Mouse (Mus musculus): ENCODE results near the gene Ppid. TPM values are rescaled to one million over a fixed set of nuclear protein-coding genes. Genes with fewer than 3 reads are reported as not detected.
A peak's percentile ranks its signal among the peaks of the same experiment; 100 is the strongest.
"Not testable (repeated sequence)": the region's sequence is repeated elsewhere in the genome, so short reads cannot be mapped to it uniquely, and the experiment has no call there.

Ppid gene
- polyA plus RNA-seq, 1 experiment = 9.6 TPM

DNA sequence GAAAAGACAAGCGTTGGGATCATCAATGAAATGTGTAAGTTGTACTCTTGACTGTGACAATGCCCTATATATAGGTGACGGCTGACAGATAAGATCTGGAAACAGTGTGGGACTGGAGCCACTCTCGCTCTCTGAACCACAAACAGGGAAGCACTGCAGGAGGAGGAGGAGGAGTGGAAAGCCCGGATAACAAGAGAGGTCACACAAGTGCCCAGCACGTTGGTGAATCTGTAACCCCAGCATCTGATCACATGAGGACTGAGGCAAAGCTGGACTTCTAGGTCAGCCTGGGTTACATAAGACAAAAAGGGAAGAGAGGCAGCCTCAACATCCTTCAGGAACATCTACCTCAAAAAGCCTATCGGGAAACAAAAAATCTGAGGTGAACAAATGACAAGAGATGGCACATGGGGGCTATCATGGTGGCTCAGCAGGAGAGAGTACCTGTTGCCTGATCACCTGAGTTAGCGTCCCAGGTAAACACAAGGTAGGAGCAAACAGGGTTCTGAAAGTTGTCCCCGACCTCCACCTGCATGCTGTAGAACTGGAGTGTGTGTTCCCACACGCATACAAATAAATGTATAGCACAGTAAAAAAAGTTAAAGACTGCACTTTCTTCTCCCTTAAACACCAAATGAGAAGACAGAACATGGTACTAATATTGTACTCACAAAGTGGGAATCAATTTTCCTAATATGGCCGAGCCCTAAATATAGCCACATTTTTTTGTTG is 26.1 kb upstream of the Ppid start:
- Histone ChIP-seq H3K4me1 (ENCODE audit: control insufficient read depth, insufficient read depth, low read length) (peaks cover 5% of the 10 kb centered on the region; the same call in 1 of the 2 replicates), H3K4me3 (ENCODE audit: insufficient read depth, low read depth, low read length) (peak overlapping the region; percentile 43; the same call in 1 of the 2 replicates), H3K27me3 (replicated peaks; ENCODE audit: control insufficient read depth, insufficient read depth, low read length) (no peaks in the 10 kb centered on the region), H3K36me3 (ENCODE audit: control insufficient read depth, insufficient read depth, low read length) (no peaks in the 10 kb centered on the region; the same call in 1 of the 2 replicates), H3K27ac (ENCODE audit: insufficient read depth, low read depth, low read length) (peak overlapping the region; percentile 95)
- peak; percentile 92 for DNase-seq
- WGBS = 58% methylated on average over 10 of the region's 10 CpGs
- TF ChIP-seq CTCF (conservative IDR thresholded peaks at IDR 0.05; ENCODE audit: insufficient read depth, insufficient read length, low read depth, low read length) (no peak), POLR2A (IDR thresholded peaks at IDR 0.05; ENCODE audit: low read depth, low read length) (no peak)

DNA sequence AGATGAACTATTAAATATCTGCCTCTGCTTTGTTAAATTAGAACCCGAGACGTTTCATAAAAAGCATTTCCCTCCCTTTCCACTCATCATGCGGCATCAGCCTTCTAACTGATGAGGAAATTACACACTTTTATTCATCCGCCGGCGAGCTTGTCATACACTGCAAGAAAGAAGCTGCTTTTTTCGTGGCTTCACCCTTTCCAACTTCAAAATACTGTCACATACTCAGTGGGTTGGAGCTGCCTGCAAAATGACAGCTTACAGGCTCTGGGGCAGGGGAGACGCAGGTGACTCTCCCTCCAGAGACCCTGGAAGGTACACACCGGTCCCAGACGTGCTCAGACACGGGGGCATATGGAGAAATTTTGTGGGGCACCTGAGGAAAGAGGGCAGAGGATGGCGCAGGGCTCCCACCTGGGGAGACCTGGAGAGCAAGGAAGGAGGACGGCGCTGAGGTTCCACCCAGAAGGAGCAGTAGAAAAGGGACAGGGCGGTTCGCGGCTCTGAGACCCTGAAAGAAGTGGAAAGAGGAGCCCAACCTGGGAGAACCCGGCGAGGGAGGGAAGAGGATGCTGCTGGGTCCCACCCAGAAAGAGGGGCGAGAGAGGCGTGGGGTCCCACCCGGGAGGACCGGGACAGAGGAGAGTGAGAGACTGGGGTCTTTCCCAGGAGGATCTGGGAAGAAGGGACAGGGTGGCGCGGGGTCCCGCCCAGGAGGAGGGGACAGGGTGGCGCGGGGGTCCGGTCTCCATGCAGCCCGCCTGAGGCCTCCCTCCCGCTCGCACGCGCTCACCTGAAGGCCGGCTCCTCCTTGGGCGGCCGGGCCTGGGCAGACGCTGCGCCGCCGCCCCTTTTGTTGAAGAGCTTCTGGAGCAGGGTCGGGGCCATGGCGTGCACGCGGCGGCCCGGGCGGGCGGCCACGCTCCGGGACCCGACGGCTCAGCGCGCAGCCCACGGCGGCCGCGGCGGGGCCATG is 24.1 kb upstream of the Ppid start:
- no peak for TF ChIP-seq POLR2A (IDR thresholded peaks at IDR 0.05; ENCODE audit: low read depth, low read length)
- TF ChIP-seq CTCF (conservative IDR thresholded peaks at IDR 0.05; ENCODE audit: insufficient read depth, insufficient read length, low read depth, low read length) = no peak
- no peaks in the 10 kb centered on the region for H3K27me3 ChIP-seq (replicated peaks; ENCODE audit: control insufficient read depth, insufficient read depth, low read length)
- H3K4me1 ChIP-seq (ENCODE audit: control insufficient read depth, insufficient read depth, low read length) = peaks cover 2% of the 10 kb centered on the region; the same call in 1 of the 2 replicates
- peak overlapping the region; percentile 87 for H3K4me3 ChIP-seq (ENCODE audit: insufficient read depth, low read depth, low read length)
- H3K36me3 ChIP-seq (ENCODE audit: control insufficient read depth, insufficient read depth, low read length) = no peaks in the 10 kb centered on the region; the same call in 1 of the 2 replicates
- DNase-seq = no peak
- peak overlapping the region; percentile 91 for H3K27ac ChIP-seq (ENCODE audit: insufficient read depth, low read depth, low read length)
- WGBS = 2% methylated on average over 58 of the region's 60 CpGs

GRCm38 (mm10) chr3:79567703-79568362 is 23.3 kb upstream of the Ppid start, which contains the start of gene Fnip2:
Gene Fnip2 (minus strand): TSS chr3:79567796.
- Histone ChIP-seq H3K4me1 (ENCODE audit: control insufficient read depth, insufficient read depth, low read length) (no peaks in the 10 kb centered on the region; the same call in 1 of the 2 replicates), H3K4me3 (ENCODE audit: insufficient read depth, low read depth, low read length) (peak within 1 kb of the TSS; percentile 87), H3K36me3 (ENCODE audit: control insufficient read depth, insufficient read depth, low read length) (no peaks in the 10 kb centered on the region; the same call in 1 of the 2 replicates), H3K27me3 (replicated peaks; ENCODE audit: control insufficient read depth, insufficient read depth, low read length) (no peaks in the 10 kb centered on the region), H3K27ac (ENCODE audit: insufficient read depth, low read depth, low read length) (peak within 1 kb of the TSS; percentile 91)
- DNase-seq = peak; percentile 96
- 1% methylated on average over 52 of the region's 55 CpGs for WGBS
- no peak for TF ChIP-seq CTCF (conservative IDR thresholded peaks at IDR 0.05; ENCODE audit: insufficient read depth, insufficient read length, low read depth, low read length)
- no peak for TF ChIP-seq POLR2A (IDR thresholded peaks at IDR 0.05; ENCODE audit: low read depth, low read length)

- DNase-seq = no peak
- Histone ChIP-seq H3K27ac (ENCODE audit: insufficient read depth, low read depth, low read length) (no peak overlapping the region), H3K4me3 (ENCODE audit: insufficient read depth, low read depth, low read length) (no peak overlapping the region), H3K27me3 (replicated peaks; ENCODE audit: control insufficient read depth, insufficient read depth, low read length) (no peaks in the 10 kb centered on the region), H3K36me3 (ENCODE audit: control insufficient read depth, insufficient read depth, low read length) (no peaks in the 10 kb centered on the region; the same call in 1 of the 2 replicates), H3K4me1 (ENCODE audit: control insufficient read depth, insufficient read depth, low read length) (no peaks in the 10 kb centered on the region; the same call in 1 of the 2 replicates)
- TF ChIP-seq CTCF (conservative IDR thresholded peaks at IDR 0.05; ENCODE audit: insufficient read depth, insufficient read length, low read depth, low read length) (peak; percentile 33; the same call in 1 of the 2 replicates), POLR2A (IDR thresholded peaks at IDR 0.05; ENCODE audit: low read depth, low read length) (no peak)
- 84% methylated on average over 16 of the region's 16 CpGs for WGBS
These were observed 22.4 kb upstream of the Ppid start for GRCm38 (mm10) chr3:79568629-79569350.

DNA sequence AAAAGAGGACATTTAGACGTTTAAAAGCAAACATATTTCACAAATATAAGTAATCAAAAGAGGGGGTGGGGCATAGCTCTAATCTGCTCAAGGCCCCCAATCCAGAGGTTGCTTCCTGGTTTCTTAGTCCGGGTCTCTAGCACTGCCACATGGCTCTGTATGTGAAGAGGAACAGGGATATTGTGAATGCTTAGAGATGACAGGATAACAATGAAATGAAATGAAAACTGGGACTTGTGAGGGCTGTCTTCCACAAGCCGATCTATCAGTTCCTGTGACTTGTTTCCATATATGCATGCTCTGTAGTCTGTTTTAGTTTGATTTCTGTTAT is 21.8 kb upstream of the Ppid start:
- Histone ChIP-seq H3K4me3 (ENCODE audit: insufficient read depth, low read depth, low read length) (no peak overlapping the region), H3K4me1 (ENCODE audit: control insufficient read depth, insufficient read depth, low read length) (no peaks in the 10 kb centered on the region; the same call in 1 of the 2 replicates), H3K27me3 (replicated peaks; ENCODE audit: control insufficient read depth, insufficient read depth, low read length) (no peaks in the 10 kb centered on the region), H3K36me3 (ENCODE audit: control insufficient read depth, insufficient read depth, low read length) (no peaks in the 10 kb centered on the region; the same call in 1 of the 2 replicates), H3K27ac (ENCODE audit: insufficient read depth, low read depth, low read length) (no peak overlapping the region)
- TF ChIP-seq CTCF (conservative IDR thresholded peaks at IDR 0.05; ENCODE audit: insufficient read depth, insufficient read length, low read depth, low read length) (no peak), POLR2A (IDR thresholded peaks at IDR 0.05; ENCODE audit: low read depth, low read length) (no peak)
- 92% methylated on average over 3 of the region's 3 CpGs for WGBS
- DNase-seq = no peak

DNA sequence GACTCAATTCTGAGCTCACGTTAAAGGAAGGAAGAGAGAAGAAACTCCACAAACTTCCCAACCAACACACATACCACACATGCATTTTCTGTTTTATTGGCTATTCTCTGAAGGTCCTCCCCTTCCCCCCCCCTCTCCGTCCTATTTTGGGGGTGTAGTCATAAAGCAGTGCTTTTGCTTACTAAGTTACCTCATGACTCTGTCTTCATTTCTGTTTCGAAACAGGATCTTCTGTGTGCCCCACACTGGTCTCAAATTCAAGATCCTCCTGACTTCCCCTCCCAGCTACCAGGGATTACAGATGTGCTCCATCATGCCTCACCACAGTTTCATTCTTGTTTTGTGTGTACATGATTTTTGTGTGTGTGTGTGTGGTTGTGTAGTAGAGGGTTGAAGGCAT is 18.7 kb upstream of the Ppid start:
- no peaks in the 10 kb centered on the region for H3K36me3 ChIP-seq (ENCODE audit: control insufficient read depth, insufficient read depth, low read length)
- DNase-seq = no peak
- 54% methylated on average over 3 of the region's 3 CpGs for WGBS
- H3K4me3 ChIP-seq (ENCODE audit: insufficient read depth, low read depth, low read length) = no peak overlapping the region
- no peak for TF ChIP-seq CTCF (conservative IDR thresholded peaks at IDR 0.05; ENCODE audit: insufficient read depth, insufficient read length, low read depth, low read length)
- TF ChIP-seq POLR2A (IDR thresholded peaks at IDR 0.05; ENCODE audit: low read depth, low read length) = no peak
- H3K4me1 ChIP-seq (ENCODE audit: control insufficient read depth, insufficient read depth, low read length) = 0 out of 2 replicates have a peak, but pooled peaks cover under 1% of the 10 kb centered on the region
- H3K27ac ChIP-seq (ENCODE audit: insufficient read depth, low read depth, low read length) = no peak overlapping the region
- no peaks in the 10 kb centered on the region for H3K27me3 ChIP-seq (replicated peaks; ENCODE audit: control insufficient read depth, insufficient read depth, low read length)

DNA sequence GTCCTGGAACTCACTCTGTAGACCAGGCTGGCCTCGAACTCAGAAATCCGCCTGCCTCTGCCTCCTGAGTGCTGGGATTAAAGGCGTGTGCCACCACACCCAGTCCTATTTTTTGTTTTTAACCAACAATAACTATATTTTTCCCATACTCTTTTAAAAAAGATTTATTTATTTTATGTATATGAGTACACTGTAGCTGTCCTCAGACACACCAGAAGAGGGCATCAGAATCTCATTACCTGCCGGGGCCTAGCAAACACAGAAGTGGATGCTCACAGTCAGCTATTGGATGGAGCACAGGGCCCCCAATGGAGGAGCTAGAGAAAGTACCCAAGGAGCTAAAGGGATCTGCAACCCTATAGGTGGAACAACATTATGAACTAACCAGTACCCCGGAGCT is 17.8 kb upstream of the Ppid start:
- not testable (repeated sequence) for H3K4me1 ChIP-seq (ENCODE audit: control insufficient read depth, insufficient read depth, low read length); H3K27ac ChIP-seq (ENCODE audit: insufficient read depth, low read depth, low read length); H3K27me3 ChIP-seq (replicated peaks; ENCODE audit: control insufficient read depth, insufficient read depth, low read length); DNase-seq; H3K36me3 ChIP-seq (ENCODE audit: control insufficient read depth, insufficient read depth, low read length); H3K4me3 ChIP-seq (ENCODE audit: insufficient read depth, low read depth, low read length)
- whole genome bisulfite sequencing = 94% methylated on average over 5 of the region's 5 CpGs

Data from kidney, adult 2 months (tissue).